Mouse (Mus musculus): Measurements from ENCODE around the gene Ppp1cc. TPM values are rescaled to one million over a fixed set of nuclear protein-coding genes. Genes with fewer than 3 reads are reported as not detected.
"Not testable (repeated sequence)": the region's sequence is repeated elsewhere in the genome, so short reads cannot be mapped to it uniquely, and the experiment has no call there.

The Ppp1cc gene
- polyA plus RNA-seq, 1 experiment from 2014 or later = 293 TPM

- Histone ChIP-seq H3K27me3 (ENCODE audit: insufficient read depth, low read length) (no peaks in the 10 kb centered on the region), H3K4me1 (ENCODE audit: insufficient read depth) (no peaks in the 10 kb centered on the region), H3K9ac (no peak overlapping the region), H3K9me3 (ENCODE audit: low read depth, low read length) (no peaks in the 10 kb centered on the region), H3K4me3 (ENCODE audit: low read depth, low read length) (no peak overlapping the region), H3K27ac (ENCODE audit: low read depth) (no peak overlapping the region), H3K4me2 (no peak overlapping the region), H3K36me3 (ENCODE audit: insufficient read depth) (peaks cover 86% of the 10 kb centered on the region)
- ATAC-seq (ENCODE audit: insufficient read depth) = no peak
- DNase-seq = no peak
- TF ChIP-seq CTCF (IDR thresholded peaks at IDR 0.05; ENCODE audit: low read depth) = no peak
- WGBS = 92% methylated on average over 8 of the region's 8 CpGs
Observed at GRCm38 (mm10) chr5:122171058-122171457, 13.0 kb downstream of the Ppp1cc start.

GRCm38 (mm10) chr5:122175402-122175801 is 17.3 kb downstream of the Ppp1cc start:
- H3K36me3 ChIP-seq (ENCODE audit: insufficient read depth) = peaks cover 59% of the 10 kb centered on the region
- 56% methylated on average over 2 of the region's 2 CpGs for WGBS
- no peak overlapping the region for H3K27ac ChIP-seq (ENCODE audit: low read depth)

GRCm38 (mm10) chr5:122175961-122176360 is 17.9 kb downstream of the Ppp1cc start:
- Histone ChIP-seq H3K27ac (ENCODE audit: low read depth) (no peak overlapping the region), H3K4me3 (ENCODE audit: low read depth, low read length) (no peak overlapping the region), H3K36me3 (ENCODE audit: insufficient read depth) (peaks cover 54% of the 10 kb centered on the region), H3K9me3 (ENCODE audit: low read depth, low read length) (no peaks in the 10 kb centered on the region), H3K27me3 (ENCODE audit: insufficient read depth, low read length) (no peaks in the 10 kb centered on the region), H3K4me2 (no peak overlapping the region), H3K9ac (no peak overlapping the region), H3K4me1 (ENCODE audit: insufficient read depth) (no peaks in the 10 kb centered on the region)
- DNase-seq (no peak), ATAC-seq (ENCODE audit: insufficient read depth) (no peak)
- TF ChIP-seq CTCF (IDR thresholded peaks at IDR 0.05; ENCODE audit: low read depth) = no peak
- 87% methylated on average over 7 of the region's 7 CpGs for WGBS

More at GRCm38 (mm10) chr5:122175402-122175801, 17.3 kb downstream of the Ppp1cc start:
- ATAC-seq (ENCODE audit: insufficient read depth) (0 out of 2 replicates have a peak, but pooled peaks have one; percentile 18), DNase-seq (no peak)
- Histone ChIP-seq H3K4me3 (ENCODE audit: low read depth, low read length) (no peak overlapping the region), H3K9me3 (ENCODE audit: low read depth, low read length) (no peaks in the 10 kb centered on the region), H3K4me2 (no peak overlapping the region), H3K9ac (no peak overlapping the region), H3K4me1 (ENCODE audit: insufficient read depth) (no peaks in the 10 kb centered on the region), H3K27me3 (ENCODE audit: insufficient read depth, low read length) (no peaks in the 10 kb centered on the region)
- TF ChIP-seq CTCF (IDR thresholded peaks at IDR 0.05; ENCODE audit: low read depth) = no peak

DNA sequence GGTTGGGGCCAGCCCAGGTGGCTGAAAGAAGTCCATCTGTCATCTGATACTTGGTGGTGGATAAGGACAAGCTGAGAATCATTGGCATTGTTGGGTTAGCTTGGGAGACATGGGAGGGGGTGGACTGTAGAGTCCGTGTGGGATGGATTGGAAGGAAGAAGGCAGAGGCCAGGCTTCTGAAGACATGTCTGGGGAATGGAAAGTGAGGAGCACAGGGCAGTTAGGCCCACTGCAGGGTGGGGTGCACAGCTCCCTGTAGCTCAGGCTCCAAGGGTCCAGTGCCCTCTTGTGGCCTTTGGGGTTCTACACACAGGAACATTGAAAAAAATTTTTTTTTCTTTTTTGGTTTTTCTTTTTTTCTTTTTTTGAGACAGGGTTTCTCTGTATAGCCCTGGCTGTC is 18.3 kb downstream of the Ppp1cc start:
- peak; percentile 71 for TF ChIP-seq CTCF (IDR thresholded peaks at IDR 0.05; ENCODE audit: low read depth)
- peak; percentile 81 for ATAC-seq (ENCODE audit: insufficient read depth)
- 22% methylated on average over 1 of the region's 1 CpGs for WGBS

GRCm38 (mm10) chr5:122179665-122180064 is 21.6 kb downstream of the Ppp1cc start:
- Histone ChIP-seq H3K27me3 (ENCODE audit: insufficient read depth, low read length) (no peaks in the 10 kb centered on the region), H3K27ac (ENCODE audit: low read depth) (no peak overlapping the region), H3K9me3 (ENCODE audit: low read depth, low read length) (no peaks in the 10 kb centered on the region), H3K36me3 (ENCODE audit: insufficient read depth) (peaks cover 24% of the 10 kb centered on the region), H3K9ac (no peak overlapping the region), H3K4me3 (ENCODE audit: low read depth, low read length) (no peak overlapping the region), H3K4me1 (ENCODE audit: insufficient read depth) (no peaks in the 10 kb centered on the region), H3K4me2 (no peak overlapping the region)
- 63% methylated on average over 6 of the region's 6 CpGs for WGBS
- ATAC-seq (ENCODE audit: insufficient read depth) = no peak
- TF ChIP-seq CTCF (IDR thresholded peaks at IDR 0.05; ENCODE audit: low read depth) = no peak
- DNase-seq = no peak

More for the DNA sequence above, 18.3 kb downstream of the Ppp1cc start:
- Histone ChIP-seq H3K36me3 (ENCODE audit: insufficient read depth) (peaks cover 49% of the 10 kb centered on the region), H3K4me2 (no peak overlapping the region), H3K4me1 (ENCODE audit: insufficient read depth) (no peaks in the 10 kb centered on the region), H3K27me3 (ENCODE audit: insufficient read depth, low read length) (no peaks in the 10 kb centered on the region), H3K27ac (ENCODE audit: low read depth) (no peak overlapping the region), H3K4me3 (ENCODE audit: low read depth, low read length) (no peak overlapping the region), H3K9ac (no peak overlapping the region), H3K9me3 (ENCODE audit: low read depth, low read length) (no peaks in the 10 kb centered on the region)
- peak; percentile 79 for DNase-seq

- Histone ChIP-seq H3K36me3 (ENCODE audit: insufficient read depth) (no peaks in the 10 kb centered on the region), H3K4me2 (no peak overlapping the region), H3K27me3 (ENCODE audit: insufficient read depth, low read length) (no peaks in the 10 kb centered on the region), H3K9me3 (ENCODE audit: low read depth, low read length) (no peaks in the 10 kb centered on the region), H3K4me3 (ENCODE audit: low read depth, low read length) (no peak overlapping the region), H3K4me1 (ENCODE audit: insufficient read depth) (no peaks in the 10 kb centered on the region), H3K27ac (ENCODE audit: low read depth) (no peak overlapping the region), H3K9ac (no peak overlapping the region)
- no peak for TF ChIP-seq CTCF (IDR thresholded peaks at IDR 0.05; ENCODE audit: low read depth)
- 86% methylated on average over 7 of the region's 7 CpGs for WGBS
- no peak for ATAC-seq (ENCODE audit: insufficient read depth)
- DNase-seq = no peak
Observed at GRCm38 (mm10) chr5:122184283-122184806, 26.3 kb downstream of the Ppp1cc start.

- not testable (repeated sequence) for H3K27me3 ChIP-seq (ENCODE audit: insufficient read depth, low read length); DNase-seq; H3K4me1 ChIP-seq (ENCODE audit: insufficient read depth); H3K27ac ChIP-seq (ENCODE audit: low read depth); H3K9me3 ChIP-seq (ENCODE audit: low read depth, low read length); ATAC-seq (ENCODE audit: insufficient read depth); H3K36me3 ChIP-seq (ENCODE audit: insufficient read depth); H3K4me3 ChIP-seq (ENCODE audit: low read depth, low read length); H3K9ac ChIP-seq; H3K4me2 ChIP-seq
- 94% methylated on average over 6 of the region's 6 CpGs for whole genome bisulfite sequencing
Observed at GRCm38 (mm10) chr5:122184858-122185257, 26.8 kb downstream of the Ppp1cc start.

- 41% methylated on average over 3 of the region's 3 CpGs for WGBS
- no peak overlapping the region for H3K27ac ChIP-seq (ENCODE audit: low read depth)
- DNase-seq = no peak
- no peak overlapping the region for H3K4me3 ChIP-seq (ENCODE audit: low read depth, low read length)
- H3K4me2 ChIP-seq = no peak overlapping the region
- H3K9me3 ChIP-seq (ENCODE audit: low read depth, low read length) = no peaks in the 10 kb centered on the region
- no peak overlapping the region for H3K9ac ChIP-seq
- TF ChIP-seq CTCF (IDR thresholded peaks at IDR 0.05; ENCODE audit: low read depth) = no peak
- H3K4me1 ChIP-seq (ENCODE audit: insufficient read depth) = no peaks in the 10 kb centered on the region
- H3K27me3 ChIP-seq (ENCODE audit: insufficient read depth, low read length) = no peaks in the 10 kb centered on the region
- no peak for ATAC-seq (ENCODE audit: insufficient read depth)
- H3K36me3 ChIP-seq (ENCODE audit: insufficient read depth) = no peaks in the 10 kb centered on the region
Observed at GRCm38 (mm10) chr5:122189115-122189514, 31.0 kb downstream of the Ppp1cc start.
